Mouse (Mus musculus) liver, embryonic 12.5 days (tissue): Measurements from ENCODE around the gene Ptprt. TPM values are rescaled to one million over a fixed set of nuclear protein-coding genes. Genes with fewer than 3 reads are reported as not detected.
"Not testable (repeated sequence)": the region's sequence is repeated elsewhere in the genome, so short reads cannot be mapped to it uniquely, and the experiment has no call there.

Experiments
- ATAC-seq: fragments of 200-750 bp; cut with Nextera tagmentation; 2 replicates; pipeline ENCODE4 v1.8.0; 2017; ENCODE audit warnings: moderate number of reproducible peaks, mild to moderate bottlenecking, moderate library complexity
- H3K27ac ChIP-seq: fragments of 300-500 bp; sonication (generic); 2 replicates; pipeline ENCODE4 v1.5.1; 2016; ENCODE audit warnings: mild to moderate bottlenecking
- H3K27me3 ChIP-seq: fragments of 300-500 bp; sonication (generic); replicated peaks from 2 replicates; pipeline ENCODE4 v1.6.1; 2016; ENCODE audit warnings: mild to moderate bottlenecking, moderate library complexity
- H3K36me3 ChIP-seq: fragments of 300-500 bp; sonication (generic); 2 replicates; pipeline ENCODE4 v1.6.1; 2016; ENCODE audit warnings: mild to moderate bottlenecking, moderate library complexity
- H3K4me1 ChIP-seq: fragments of 300-500 bp; sonication (generic); 2 replicates; pipeline ENCODE4 v1.6.1; 2016
- H3K4me2 ChIP-seq: fragments of 300-500 bp; sonication (generic); 2 replicates; pipeline ENCODE4 v1.6.1; 2016; ENCODE audit warnings: mild to moderate bottlenecking, moderate library complexity
- H3K4me3 ChIP-seq: fragments of 300-500 bp; sonication (generic); 2 replicates; pipeline ENCODE4 v1.5.1; 2016; ENCODE audit warnings: mild to moderate bottlenecking, moderate library complexity
- H3K9ac ChIP-seq: fragments of 300-500 bp; sonication (generic); 2 replicates; pipeline ENCODE4 v1.6.1; 2016; ENCODE audit warnings: mild to moderate bottlenecking, moderate library complexity
- H3K9me3 ChIP-seq: fragments of 300-500 bp; sonication (generic); replicated peaks from 2 replicates; pipeline ENCODE4 v1.6.1; 2016; ENCODE audit warnings: mild to moderate bottlenecking, moderate library complexity
- WGBS: fragments of 180-500 bp; shearing (Covaris S2); methylation state at CpG from one replicate; pipeline ENCODE4 v1.1.7; 2016; ENCODE audit not compliant: insufficient replicate concordance; 5-methylcytosine and 5-hydroxymethylcytosine counted together
- polyA plus RNA-seq: library from polyadenylated mRNA; unstranded; fragments of >200 nt; fragmentation: Nextera tagmentation; extraction: Ambion mirVana; gene quantifications from 2 replicates; pipeline ENCODE4 v1.2.1, GENCODE M21; 2016

Ptprt gene
- polyA plus RNA-seq, 1 experiment from 2014 or later: 0.02 TPM

GRCm38 (mm10) chr2:162181826-162182225, 479.1 kb downstream of the Ptprt start:
- no peaks in the 10 kb centered on the region for H3K27me3 ChIP-seq
- no peaks in the 10 kb centered on the region for H3K36me3 ChIP-seq
- no peak overlapping the region for H3K9ac ChIP-seq
- 72% methylated on average over 2 of the region's 2 CpGs for WGBS
- no peaks in the 10 kb centered on the region for H3K4me1 ChIP-seq
- 0 out of 2 replicates have a peak, but pooled peaks cover 9% of the 10 kb centered on the region for H3K9me3 ChIP-seq
- H3K27ac ChIP-seq: no peak overlapping the region
- ATAC-seq: no peak
- no peak overlapping the region for H3K4me2 ChIP-seq
- no peak overlapping the region for H3K4me3 ChIP-seq

DNA sequence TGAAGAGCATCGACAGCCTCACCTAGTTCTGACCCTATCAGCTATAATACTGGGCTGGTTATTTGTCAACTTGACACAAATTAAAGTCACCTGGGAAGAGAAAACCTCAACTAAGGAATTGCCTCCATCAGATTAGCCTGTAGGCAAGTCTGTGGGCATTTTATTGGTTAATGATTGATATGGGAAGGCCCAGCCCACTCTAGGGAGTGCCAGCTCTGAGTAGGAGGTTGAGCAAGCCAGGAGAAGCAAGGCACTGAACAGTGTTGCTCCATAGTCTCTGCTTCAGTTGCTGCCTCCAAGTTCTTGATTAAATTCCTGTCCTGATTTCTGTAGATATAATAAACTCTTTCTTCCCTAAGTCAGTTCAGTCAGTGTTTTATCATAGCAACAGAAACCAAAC, 488.4 kb downstream of the Ptprt start:
- 40% methylated on average over 1 of the region's 1 CpGs for WGBS

DNA sequence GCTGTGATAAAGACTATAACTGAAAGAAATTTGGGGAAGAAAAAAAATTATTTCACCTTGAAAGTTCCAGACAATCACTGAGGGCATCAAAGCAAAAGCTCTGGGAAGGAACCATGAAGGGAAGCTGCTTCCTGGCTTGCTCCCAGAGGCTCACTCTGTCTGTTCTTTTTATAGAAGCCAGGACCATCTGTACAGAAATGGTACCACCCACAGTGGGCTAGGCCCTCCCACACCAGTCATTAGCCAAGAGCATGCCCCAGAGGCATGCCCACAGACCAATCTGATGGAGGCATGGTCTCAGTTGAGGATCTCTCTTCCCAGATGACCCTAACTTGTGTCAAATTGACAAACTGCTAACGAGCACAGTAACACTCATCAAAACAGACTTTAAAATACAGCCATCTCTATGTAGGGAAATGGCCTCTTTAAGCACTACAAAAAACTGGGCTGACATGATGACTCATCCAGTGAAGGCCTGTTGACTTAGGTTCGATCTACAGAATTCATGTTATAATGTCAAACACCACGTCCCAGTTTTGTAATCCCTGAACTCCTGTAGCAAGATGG, 519.0 kb downstream of the Ptprt start:
- H3K27ac ChIP-seq: no peak overlapping the region
- no peaks in the 10 kb centered on the region for H3K36me3 ChIP-seq
- H3K9ac ChIP-seq: no peak overlapping the region
- H3K4me2 ChIP-seq: no peak overlapping the region
- no peaks in the 10 kb centered on the region for H3K27me3 ChIP-seq
- H3K4me3 ChIP-seq: no peak overlapping the region
- H3K4me1 ChIP-seq: no peaks in the 10 kb centered on the region
- no peaks in the 10 kb centered on the region; the same call in 1 of the 2 replicates for H3K9me3 ChIP-seq
- WGBS: 61% methylated on average over 3 of the region's 3 CpGs
- no peak for ATAC-seq

More for the DNA sequence above, 488.4 kb downstream of the Ptprt start:
- peaks cover 2% of the 10 kb centered on the region; the same call in 1 of the 2 replicates for H3K9me3 ChIP-seq
- H3K4me1 ChIP-seq: no peaks in the 10 kb centered on the region
- no peak overlapping the region for H3K4me2 ChIP-seq
- H3K9ac ChIP-seq: no peak overlapping the region
- H3K27ac ChIP-seq: no peak overlapping the region
- no peak for ATAC-seq
- no peak overlapping the region for H3K4me3 ChIP-seq
- no peaks in the 10 kb centered on the region for H3K27me3 ChIP-seq
- H3K36me3 ChIP-seq: no peaks in the 10 kb centered on the region

- not testable (repeated sequence) for H3K9me3 ChIP-seq, ATAC-seq, H3K4me3 ChIP-seq, H3K27me3 ChIP-seq, H3K4me2 ChIP-seq, H3K36me3 ChIP-seq, H3K27ac ChIP-seq, H3K9ac ChIP-seq, H3K4me1 ChIP-seq
- WGBS: 74% methylated on average over 3 of the region's 3 CpGs
These were observed 524.8 kb downstream of the Ptprt start for GRCm38 (mm10) chr2:162136176-162136575.

DNA sequence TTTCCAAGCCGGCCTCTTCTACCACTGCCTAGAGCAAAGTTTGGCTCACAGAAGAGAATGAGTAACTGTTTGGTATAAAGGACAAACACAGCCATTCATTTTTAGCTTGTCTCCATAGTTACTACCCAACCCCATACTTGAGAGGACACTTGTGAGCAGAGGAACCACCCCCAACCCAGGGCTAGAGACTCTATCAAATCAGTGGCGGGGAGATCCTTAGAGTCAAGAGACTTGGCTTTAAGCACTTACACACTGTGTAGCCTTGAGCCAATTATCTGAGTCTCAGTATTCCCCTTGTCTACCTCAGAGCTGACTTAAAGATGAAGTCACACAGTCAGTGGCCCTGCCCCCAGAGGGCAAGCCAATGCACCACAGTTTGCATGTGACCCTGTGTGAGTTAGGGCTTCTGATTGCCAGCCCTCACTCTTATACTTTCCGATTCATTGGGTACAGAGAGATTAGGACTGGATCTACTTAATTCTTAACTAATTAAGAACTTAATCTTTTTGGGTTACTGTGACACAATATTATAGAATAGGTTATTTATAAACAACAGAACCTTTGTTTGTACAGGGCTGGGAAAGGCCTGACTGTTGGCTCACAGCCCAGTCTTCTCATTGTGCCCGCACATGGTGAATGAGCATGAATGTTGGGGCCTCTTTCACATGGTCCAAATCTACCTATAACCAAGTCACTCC, 529.2 kb downstream of the Ptprt start:
- Histone ChIP-seq H3K36me3 (no peaks in the 10 kb centered on the region), H3K9ac (no peak overlapping the region), H3K4me1 (no peaks in the 10 kb centered on the region), H3K9me3 (no peaks in the 10 kb centered on the region), H3K4me2 (no peak overlapping the region), H3K27ac (no peak overlapping the region), H3K4me3 (no peak overlapping the region), H3K27me3 (no peaks in the 10 kb centered on the region)
- WGBS: 86% methylated on average over 4 of the region's 4 CpGs
- ATAC-seq: no peak

- Histone ChIP-seq H3K9ac (no peak overlapping the region), H3K4me2 (no peak overlapping the region), H3K27ac (no peak overlapping the region), H3K36me3 (no peaks in the 10 kb centered on the region), H3K9me3 (no peaks in the 10 kb centered on the region), H3K4me3 (no peak overlapping the region), H3K4me1 (no peaks in the 10 kb centered on the region), H3K27me3 (no peaks in the 10 kb centered on the region)
- no peak for ATAC-seq
- WGBS: 78% methylated on average over 1 of the region's 1 CpGs
These were observed 531.1 kb downstream of the Ptprt start for GRCm38 (mm10) chr2:162129896-162130295.

- Histone ChIP-seq H3K27ac (no peak overlapping the region), H3K4me3 (no peak overlapping the region), H3K9ac (no peak overlapping the region), H3K9me3 (no peaks in the 10 kb centered on the region), H3K27me3 (no peaks in the 10 kb centered on the region), H3K4me1 (no peaks in the 10 kb centered on the region), H3K36me3 (no peaks in the 10 kb centered on the region), H3K4me2 (no peak overlapping the region)
- no peak for ATAC-seq
- WGBS: 36% methylated on average over 2 of the region's 2 CpGs
These were observed 542.9 kb downstream of the Ptprt start for GRCm38 (mm10) chr2:162118041-162118440.

- H3K27me3 ChIP-seq: no peaks in the 10 kb centered on the region
- H3K36me3 ChIP-seq: no peaks in the 10 kb centered on the region
- 66% methylated on average over 3 of the region's 3 CpGs for WGBS
- no peaks in the 10 kb centered on the region for H3K9me3 ChIP-seq
- no peak overlapping the region for H3K27ac ChIP-seq
- no peaks in the 10 kb centered on the region for H3K4me1 ChIP-seq
- H3K9ac ChIP-seq: no peak overlapping the region
- ATAC-seq: no peak
- no peak overlapping the region for H3K4me3 ChIP-seq
- H3K4me2 ChIP-seq: no peak overlapping the region
These were observed 578.6 kb downstream of the Ptprt start for GRCm38 (mm10) chr2:162082391-162082790.

GRCm38 (mm10) chr2:162080717-162081398, 580.1 kb downstream of the Ptprt start:
- Histone ChIP-seq H3K9ac (no peak overlapping the region), H3K9me3 (no peaks in the 10 kb centered on the region), H3K4me1 (no peaks in the 10 kb centered on the region), H3K4me2 (no peak overlapping the region), H3K4me3 (no peak overlapping the region), H3K27ac (no peak overlapping the region), H3K27me3 (no peaks in the 10 kb centered on the region), H3K36me3 (no peaks in the 10 kb centered on the region)
- no peak for ATAC-seq
- 62% methylated on average over 1 of the region's 1 CpGs for WGBS

DNA sequence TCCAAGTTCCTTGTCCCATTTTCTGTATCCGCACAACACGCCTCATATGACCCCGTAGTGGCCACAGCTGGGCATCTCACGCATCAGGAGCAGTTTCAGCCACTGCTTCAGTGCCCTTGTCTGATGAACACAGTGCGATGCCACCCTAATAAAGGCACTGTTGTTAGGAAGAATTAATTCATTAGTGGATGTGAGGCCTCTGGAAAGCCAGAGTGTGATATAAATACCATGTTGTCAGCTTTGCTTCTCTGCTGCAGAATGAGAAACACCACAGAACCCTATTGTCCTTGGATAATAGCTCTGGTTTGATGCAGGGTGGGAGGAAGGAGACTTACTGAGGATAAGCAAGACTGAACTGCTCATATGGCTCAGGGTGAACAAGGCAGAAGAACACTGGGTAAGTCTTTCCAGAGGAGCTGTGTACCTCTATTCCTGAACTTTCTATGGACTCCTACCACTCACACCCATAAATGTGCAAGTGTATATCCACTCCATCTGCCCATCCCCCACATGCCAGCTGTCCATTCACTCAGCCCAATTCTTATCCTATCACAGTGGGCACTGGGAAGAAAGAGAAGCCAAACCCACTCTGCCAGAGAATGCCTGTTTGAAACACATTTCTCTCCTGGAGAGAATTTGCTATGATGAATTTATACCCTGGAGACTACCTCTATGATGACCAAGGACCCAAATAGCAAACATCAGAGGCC, 582.2 kb downstream of the Ptprt start:
- Histone ChIP-seq H3K9ac (no peak overlapping the region), H3K27me3 (no peaks in the 10 kb centered on the region), H3K4me2 (no peak overlapping the region), H3K36me3 (no peaks in the 10 kb centered on the region), H3K9me3 (no peaks in the 10 kb centered on the region), H3K4me3 (no peak overlapping the region), H3K4me1 (no peaks in the 10 kb centered on the region), H3K27ac (no peak overlapping the region)
- WGBS: 78% methylated on average over 5 of the region's 5 CpGs
- ATAC-seq: no peak

GRCm38 (mm10) chr2:162052816-162053215, 608.1 kb downstream of the Ptprt start:
- H3K4me2 ChIP-seq: no peak overlapping the region
- no peak overlapping the region for H3K9ac ChIP-seq
- H3K4me1 ChIP-seq: no peaks in the 10 kb centered on the region
- H3K36me3 ChIP-seq: no peaks in the 10 kb centered on the region
- 80% methylated on average over 3 of the region's 3 CpGs for WGBS
- H3K4me3 ChIP-seq: no peak overlapping the region
- H3K9me3 ChIP-seq: no peaks in the 10 kb centered on the region
- no peak overlapping the region for H3K27ac ChIP-seq
- H3K27me3 ChIP-seq: no peaks in the 10 kb centered on the region
- no peak for ATAC-seq

DNA sequence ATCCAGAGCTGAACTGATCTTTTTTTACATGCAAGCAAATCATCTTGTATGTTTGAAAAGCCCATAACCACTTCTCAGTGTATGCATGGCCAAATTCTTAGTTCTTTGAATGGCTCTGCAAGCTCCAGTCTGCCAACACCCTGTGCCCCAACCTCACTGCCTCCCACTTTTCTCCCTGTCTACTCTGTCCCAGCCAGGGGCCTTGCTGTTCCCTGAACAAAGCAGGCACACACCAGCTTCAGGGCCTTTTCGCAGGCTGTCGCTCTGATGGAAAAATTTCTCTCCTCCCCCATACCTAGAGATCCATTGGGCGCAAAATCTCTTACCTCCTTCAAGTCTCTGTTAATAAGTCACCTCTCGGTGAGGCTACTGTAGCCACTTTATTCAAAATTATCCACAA, 610.7 kb downstream of the Ptprt start:
- no peaks in the 10 kb centered on the region for H3K4me1 ChIP-seq
- no peak overlapping the region for H3K4me2 ChIP-seq
- no peaks in the 10 kb centered on the region for H3K9me3 ChIP-seq
- H3K4me3 ChIP-seq: no peak overlapping the region
- no peaks in the 10 kb centered on the region for H3K27me3 ChIP-seq
- no peak overlapping the region for H3K9ac ChIP-seq
- no peak overlapping the region for H3K27ac ChIP-seq
- no peaks in the 10 kb centered on the region for H3K36me3 ChIP-seq
- no peak for ATAC-seq
- 72% methylated on average over 4 of the region's 4 CpGs for WGBS
